Mouse (Mus musculus) liver, embryonic 14.5 days (tissue): ENCODE measurements around the gene Sdhb. TPM values are rescaled to one million over a fixed set of nuclear protein-coding genes. Genes with fewer than 3 reads are reported as not detected.

ENCODE experiments used
- ATAC-seq: fragments of 200-750 bp; cut with Nextera tagmentation; 2 replicates; pipeline ENCODE4 v1.8.0; 2017; ENCODE audit warnings: moderate number of reproducible peaks, mild to moderate bottlenecking, moderate library complexity; ENCODE audit not compliant: insufficient read depth
- DNase-seq, 3 experiments: peaks; one replicate each; pipeline ENCODE4 v3.0.0-alpha.2; 2012 to 2013; ENCODE audit warnings: low read depth in 3 of 3, low spot score in 3 of 3
- H3K27ac ChIP-seq: fragments of 300-500 bp; sonication (generic); 2 replicates; pipeline ENCODE4 v1.5.1; 2014; ENCODE audit warnings: moderate library complexity, mild to moderate bottlenecking, control low read depth, inconsistent platforms
- H3K27me3 ChIP-seq: fragments of 300-500 bp; sonication (generic); 2 replicates; pipeline ENCODE4 v1.6.1; 2014; ENCODE audit warnings: mild to moderate bottlenecking, low read length, moderate library complexity; ENCODE audit not compliant: control insufficient read depth, insufficient read depth
- H3K36me3 ChIP-seq: fragments of 300-500 bp; sonication (generic); replicated peaks from 2 replicates; pipeline ENCODE4 v1.6.1; 2014; ENCODE audit warnings: low read depth; ENCODE audit not compliant: control insufficient read depth, insufficient read depth
- H3K4me1 ChIP-seq, 2 experiments: fragments of 200-500 bp in 1 of 2; fragments of 300-500 bp in 1 of 2; sonication (generic) in 1 of 2; replicated peaks; 2 replicates each; pipeline ENCODE4 v1.6.1; 2012 to 2014; ENCODE audit warnings: antibody characterized with exemption in 1 of 2, inconsistent platforms in 1 of 2, low read length in 1 of 2; ENCODE audit not compliant: control insufficient read depth in 2 of 2, insufficient read depth in 2 of 2
- H3K4me2 ChIP-seq: fragments of 300-500 bp; sonication (generic); 2 replicates; pipeline ENCODE4 v1.6.1; 2014; ENCODE audit warnings: low read depth, mild to moderate bottlenecking, control low read depth, moderate library complexity
- H3K4me3 ChIP-seq, 2 experiments: fragments of 200-500 bp in 1 of 2; fragments of 300-500 bp in 1 of 2; sonication (generic) in 1 of 2; 2 replicates each; pipeline ENCODE4 v1.5.1; 2012 to 2014; ENCODE audit warnings: low read depth in 2 of 2, low read length in 2 of 2, mild to moderate bottlenecking in 2 of 2, control low read depth in 1 of 2, inconsistent platforms in 1 of 2, moderate library complexity in 1 of 2; ENCODE audit not compliant: insufficient read depth in 1 of 2
- H3K9ac ChIP-seq: fragments of 300-500 bp; sonication (generic); replicated peaks from 2 replicates; pipeline ENCODE4 v1.6.1; 2014; ENCODE audit warnings: mild to moderate bottlenecking, control low read depth, moderate library complexity
- H3K9me3 ChIP-seq: fragments of 300-500 bp; sonication (generic); 2 replicates; pipeline ENCODE4 v1.6.1; 2016; ENCODE audit warnings: low read length, mixed read lengths; ENCODE audit not compliant: control insufficient read depth
- CTCF ChIP-seq: IDR thresholded peaks from 2 replicates; pipeline ENCODE4 v1.5.1; 2016; ENCODE audit warnings: antibody characterized with exemption, low read depth, control low read depth
- EP300 ChIP-seq: IDR thresholded peaks from 2 replicates; pipeline ENCODE4 v1.6.1; 2016; ENCODE audit warnings: antibody characterized with exemption, low read depth
- WGBS: fragments of 180-500 bp; shearing (Covaris S2); extraction: QIAGEN DNeasy Blood & Tissue Kit; methylation state at CpG from one replicate; pipeline ENCODE4 v1.1.7; 2014; ENCODE audit not compliant: insufficient replicate concordance; 5-methylcytosine and 5-hydroxymethylcytosine counted together
- polyA plus RNA-seq, 2 experiments: library from polyadenylated mRNA; depleted of rRNA in 1 of 2; stranded (reverse) in 1 of 2; unstranded in 1 of 2; fragments of >200 nt; fragmentation: Nextera tagmentation in 1 of 2; extraction: Ambion mirVana in 1 of 2; gene quantifications; 2 replicates each; pipeline versions ENCODE4 v1.2.1 to v1.2.3; 2012 to 2014

The Sdhb gene
- polyA plus RNA-seq, 2 experiments: 86.1 to 201 TPM

DNA sequence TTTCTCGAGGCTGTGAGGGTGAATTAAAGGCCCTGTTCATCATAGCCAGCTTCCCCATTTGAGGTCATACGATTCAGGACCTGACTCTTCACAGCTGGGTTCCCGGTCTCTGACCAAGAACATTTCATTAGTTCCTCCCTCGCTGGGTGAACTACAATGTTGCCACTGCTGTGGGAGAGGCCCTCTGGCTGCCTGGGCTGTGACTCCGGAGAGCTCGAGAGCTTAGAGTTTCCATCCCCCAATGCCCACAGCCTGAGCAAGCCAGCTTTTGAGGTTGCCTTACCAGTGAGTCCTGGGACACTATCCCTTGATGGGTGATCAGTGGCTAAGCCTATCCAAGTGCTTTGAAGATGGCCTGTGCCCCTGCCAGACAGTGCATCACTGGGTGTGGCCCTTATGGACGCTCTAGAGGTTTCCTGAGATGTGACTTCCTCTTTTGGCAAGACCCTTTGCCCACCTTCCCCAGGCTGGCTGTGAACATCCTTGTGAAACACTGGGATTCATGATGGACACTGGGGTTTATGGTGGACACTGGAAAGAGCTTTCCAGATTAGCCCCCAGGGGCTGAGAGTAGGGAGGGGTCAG lies 27.8 kb downstream of the Sdhb start:
- H3K36me3 ChIP-seq: no peaks in the 10 kb centered on the region
- DNase-seq: no peak
- H3K4me2 ChIP-seq: peak overlapping the region; percentile 92
- TF ChIP-seq CTCF: no peak
- TF ChIP-seq EP300: no peak
- H3K27me3 ChIP-seq: no peaks in the 10 kb centered on the region
- WGBS: 15% methylated on average over 7 of the region's 7 CpGs
- H3K9ac ChIP-seq: no peak overlapping the region
- ATAC-seq: no peak
- H3K27ac ChIP-seq: no peak overlapping the region
- H3K9me3 ChIP-seq: no peaks in the 10 kb centered on the region
- H3K4me1 ChIP-seq: peaks cover 0 to 7% of the 10 kb centered on the region in 2 experiments; a peak in 2 of 4 replicates
- no peak overlapping the region for H3K4me3 ChIP-seq

DNA sequence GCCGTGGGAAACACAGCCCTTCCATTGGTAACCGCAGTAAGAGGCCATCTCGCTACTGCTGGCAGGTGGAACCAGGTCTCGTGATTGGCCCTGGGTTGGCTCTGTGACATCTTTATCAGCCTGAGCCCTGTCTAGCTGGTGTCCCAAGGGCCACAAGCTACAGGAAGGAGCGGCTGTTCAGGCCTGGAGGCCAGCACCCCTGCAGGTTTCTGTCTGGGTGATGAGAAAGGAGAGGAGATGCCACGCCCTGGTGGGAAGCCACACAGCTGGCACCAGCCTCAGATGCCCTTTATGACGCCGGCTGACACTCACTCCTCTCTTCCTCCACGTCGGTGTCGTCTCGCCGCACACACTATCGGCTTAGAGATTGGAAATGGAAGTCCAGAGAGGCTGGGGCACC lies 28.4 kb downstream of the Sdhb start:
- Histone ChIP-seq H3K4me1 (peaks cover 0 to 7% of the 10 kb centered on the region in 2 experiments; a peak in 2 of 4 replicates), H3K27ac (no peak overlapping the region), H3K9ac (no peak overlapping the region), H3K9me3 (no peaks in the 10 kb centered on the region), H3K36me3 (no peaks in the 10 kb centered on the region), H3K4me3 (no peak overlapping the region), H3K27me3 (no peaks in the 10 kb centered on the region), H3K4me2 (peak overlapping the region; percentile 15; the same call in 1 of the 2 replicates)
- DNase-seq (no peak), ATAC-seq (no peak)
- WGBS: 72% methylated on average over 14 of the region's 14 CpGs
- no peak for TF ChIP-seq EP300
- no peak for TF ChIP-seq CTCF

DNA sequence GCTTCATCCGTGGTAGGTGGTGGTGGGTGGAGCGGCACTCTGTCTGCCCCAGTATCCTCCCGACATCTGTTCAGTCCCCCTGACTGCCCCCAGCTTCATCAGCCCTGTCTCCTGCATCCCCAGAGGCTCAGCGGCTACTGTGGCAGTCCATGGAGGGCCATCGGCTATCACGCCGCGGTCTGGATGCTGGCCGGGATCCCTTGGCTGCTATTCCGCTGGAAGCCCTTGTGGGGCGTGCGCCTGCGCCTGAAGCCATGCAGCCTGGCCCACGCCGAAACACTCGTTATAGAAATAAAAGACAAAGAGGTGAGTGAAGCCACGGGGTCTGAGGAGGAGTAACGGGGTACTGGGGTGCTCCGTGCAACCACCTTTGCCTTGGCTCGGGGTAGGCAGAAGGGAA lies 31.2 kb downstream of the Sdhb start:
- no peak for ATAC-seq
- peaks cover 0 to 6% of the 10 kb centered on the region in 2 experiments; a peak in 2 of 4 replicates for H3K4me1 ChIP-seq
- no peaks in the 10 kb centered on the region; the same call in 1 of the 2 replicates for H3K36me3 ChIP-seq
- 86% methylated on average over 20 of the region's 20 CpGs for WGBS
- DNase-seq: no peak
- no peak overlapping the region for H3K4me3 ChIP-seq
- no peak overlapping the region for H3K4me2 ChIP-seq
- no peaks in the 10 kb centered on the region for H3K9me3 ChIP-seq
- no peaks in the 10 kb centered on the region for H3K27me3 ChIP-seq
- H3K9ac ChIP-seq: no peak overlapping the region
- no peak overlapping the region for H3K27ac ChIP-seq
- TF ChIP-seq CTCF (no peak), EP300 (no peak)

DNA sequence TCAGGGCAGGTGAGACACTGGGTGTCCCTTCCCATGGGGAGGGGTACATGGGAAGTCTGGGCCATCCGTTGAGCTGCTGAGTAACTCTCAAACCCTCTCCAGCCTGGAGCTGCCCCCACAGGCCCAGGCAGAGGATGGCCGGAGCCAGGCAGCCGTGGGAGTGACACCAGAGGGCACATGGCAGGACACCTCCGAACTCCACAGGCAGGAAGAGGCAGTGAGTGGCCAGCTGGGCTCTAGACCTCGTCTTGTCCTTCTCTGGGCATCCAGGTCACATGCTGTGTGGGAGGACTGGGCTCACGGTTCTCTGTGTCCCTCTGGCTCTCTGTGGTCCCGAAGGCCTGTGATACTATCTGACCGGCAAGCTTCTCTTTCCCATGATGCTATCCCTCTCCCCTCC lies 32.8 kb downstream of the Sdhb start:
- Histone ChIP-seq H3K4me2 (no peak overlapping the region), H3K27me3 (no peaks in the 10 kb centered on the region), H3K4me3 (no peak overlapping the region), H3K4me1 (no peaks in the 10 kb centered on the region), H3K27ac (no peak overlapping the region), H3K9ac (no peak overlapping the region), H3K9me3 (no peaks in the 10 kb centered on the region), H3K36me3 (no peaks in the 10 kb centered on the region; the same call in 1 of the 2 replicates)
- ATAC-seq (no peak), DNase-seq (no peak)
- TF ChIP-seq CTCF: no peak
- no peak for TF ChIP-seq EP300
- WGBS: 75% methylated on average over 8 of the region's 8 CpGs

DNA sequence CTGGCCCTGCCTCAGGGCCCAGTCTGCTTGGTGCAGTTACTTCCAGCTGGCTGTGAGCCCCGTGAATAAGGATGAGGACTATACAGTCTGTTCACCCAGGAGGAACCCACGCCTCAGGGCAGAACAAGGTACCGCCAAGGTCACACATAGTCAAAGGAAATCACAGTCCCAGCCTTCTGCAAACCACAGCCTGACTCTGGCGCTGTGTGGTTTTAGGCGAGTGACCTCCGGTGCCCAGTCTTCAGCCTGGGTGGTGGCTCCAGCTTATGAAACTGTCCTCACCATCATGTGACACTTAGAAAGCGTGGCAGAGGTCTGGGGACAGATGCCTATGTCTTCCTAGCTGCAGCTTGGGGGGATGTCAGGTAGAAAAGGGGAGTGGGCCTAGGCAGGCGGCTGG lies 34.8 kb downstream of the Sdhb start:
- no peak for ATAC-seq
- H3K9ac ChIP-seq: no peak overlapping the region
- H3K36me3 ChIP-seq: no peaks in the 10 kb centered on the region; the same call in 1 of the 2 replicates
- H3K27me3 ChIP-seq: no peaks in the 10 kb centered on the region
- WGBS: 78% methylated on average over 8 of the region's 8 CpGs
- TF ChIP-seq EP300 (no peak), CTCF (no peak)
- no peaks in the 10 kb centered on the region for H3K9me3 ChIP-seq
- H3K4me2 ChIP-seq: no peak overlapping the region
- H3K4me1 ChIP-seq: no peaks in the 10 kb centered on the region
- no peak overlapping the region for H3K4me3 ChIP-seq
- H3K27ac ChIP-seq: no peak overlapping the region
- no peak for DNase-seq
